Mouse (Mus musculus): ENCODE results near the gene Atp8a2. TPM values are rescaled to one million over a fixed set of nuclear protein-coding genes. Genes with fewer than 3 reads are reported as not detected.
A peak's percentile ranks its signal among the peaks of the same experiment; 100 is the strongest.
"Not testable (repeated sequence)": the region's sequence is repeated elsewhere in the genome, so short reads cannot be mapped to it uniquely, and the experiment has no call there.

The Atp8a2 gene
- total and polyA plus RNA-seq, 2 experiments from 2014 or later, result 43.0 to 81.7 TPM

DNA sequence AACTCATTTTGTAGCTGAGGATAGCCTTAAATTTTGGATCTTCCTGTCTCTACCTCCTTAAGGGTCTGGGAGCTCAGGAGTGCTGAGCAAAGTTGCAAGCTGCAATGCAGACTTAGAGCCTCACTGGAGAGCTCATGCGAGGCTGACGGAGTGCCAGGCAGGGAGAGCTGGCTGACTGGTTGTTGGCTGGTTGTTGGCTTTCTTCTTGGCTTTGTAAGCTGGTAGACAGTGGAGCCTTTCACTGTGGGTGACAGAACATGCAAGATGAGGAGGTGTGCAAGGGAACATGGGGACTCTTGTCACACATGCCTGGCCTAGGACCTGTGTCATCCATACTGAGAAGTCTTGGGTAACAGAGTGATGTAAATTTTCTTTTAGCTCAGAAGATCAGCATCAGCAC lies 473.8 kb downstream of the Atp8a2 start:
- Histone ChIP-seq H3K36me3 (ENCODE audit: insufficient read depth, low read length) (no peaks in the 10 kb centered on the region), H3K9ac (replicated peaks; ENCODE audit: low read length, poor library complexity, severe bottlenecking) (no peak overlapping the region), H3K27ac (ENCODE audit: low read depth, low read length) (no peak overlapping the region), H3K4me2 (ENCODE audit: low read depth, low read length, poor library complexity, severe bottlenecking) (no peak overlapping the region), H3K9me3 (ENCODE audit: low read length) (no peaks in the 10 kb centered on the region), H3K4me1 (ENCODE audit: insufficient read depth, low read length) (no peaks in the 10 kb centered on the region), H3K4me3 (ENCODE audit: low read depth, low read length) (no peak overlapping the region), H3K27me3 (ENCODE audit: insufficient read depth, low read length) (no peaks in the 10 kb centered on the region)
- 86% methylated on average over 2 of the region's 2 CpGs for WGBS
- TF ChIP-seq CTCF (IDR thresholded peaks at IDR 0.05), result no peak
- ATAC-seq (ENCODE audit: low FRiP score) (no peak), DNase-seq (ENCODE audit: low spot score) (no peak)

DNA sequence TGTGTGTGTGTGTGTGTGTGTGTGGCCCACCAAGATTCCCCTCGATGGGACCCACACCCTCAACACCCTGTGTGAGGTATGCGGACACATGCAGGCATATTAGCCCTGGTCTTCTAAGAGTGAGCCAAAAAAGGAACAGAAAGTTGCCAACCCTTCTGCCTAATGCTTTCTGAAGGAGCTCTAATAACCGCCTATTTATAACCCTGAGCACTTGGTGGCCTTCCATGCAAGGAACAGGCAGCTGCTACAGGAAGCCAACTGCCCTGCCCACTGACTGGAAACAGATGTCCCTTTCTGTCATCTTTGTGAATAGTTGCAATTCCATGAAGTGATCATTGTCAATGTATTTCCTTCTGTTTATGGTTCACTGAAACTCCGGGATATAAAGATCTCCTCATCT lies 475.0 kb downstream of the Atp8a2 start:
- Histone ChIP-seq H3K9me3 (ENCODE audit: low read length) (no peaks in the 10 kb centered on the region), H3K9ac (replicated peaks; ENCODE audit: low read length, poor library complexity, severe bottlenecking) (no peak overlapping the region), H3K27me3 (ENCODE audit: insufficient read depth, low read length) (no peaks in the 10 kb centered on the region), H3K4me2 (ENCODE audit: low read depth, low read length, poor library complexity, severe bottlenecking) (no peak overlapping the region), H3K4me3 (ENCODE audit: low read depth, low read length) (no peak overlapping the region), H3K4me1 (ENCODE audit: insufficient read depth, low read length) (no peaks in the 10 kb centered on the region), H3K27ac (ENCODE audit: low read depth, low read length) (no peak overlapping the region), H3K36me3 (ENCODE audit: insufficient read depth, low read length) (no peaks in the 10 kb centered on the region)
- WGBS, result 85% methylated on average over 4 of the region's 4 CpGs
- no peak for ATAC-seq (ENCODE audit: low FRiP score)
- TF ChIP-seq CTCF (IDR thresholded peaks at IDR 0.05), result no peak
- DNase-seq (ENCODE audit: low spot score), result peak; percentile 47

DNA sequence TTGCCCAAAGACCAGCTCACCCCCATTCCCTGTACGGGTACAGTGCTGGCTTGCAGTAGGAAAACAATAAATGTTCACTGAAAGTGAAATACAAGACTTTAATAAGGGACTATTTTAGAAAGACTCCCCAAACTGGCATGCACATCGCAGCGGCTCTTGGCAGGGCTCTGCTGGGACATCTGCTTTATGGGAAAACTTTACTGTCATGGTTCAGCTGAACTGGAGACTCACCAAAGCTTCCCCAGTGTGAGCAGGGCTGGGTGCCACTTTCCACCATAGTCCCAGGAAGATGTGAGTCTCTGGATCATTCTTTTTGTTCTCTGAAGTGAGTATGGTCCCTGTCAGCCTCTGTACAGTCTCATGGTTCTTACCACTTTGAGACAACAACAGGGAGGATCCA lies 475.6 kb downstream of the Atp8a2 start:
- H3K27me3 ChIP-seq (ENCODE audit: insufficient read depth, low read length), result no peaks in the 10 kb centered on the region
- peak; percentile 44 for DNase-seq (ENCODE audit: low spot score)
- H3K4me1 ChIP-seq (ENCODE audit: insufficient read depth, low read length), result no peaks in the 10 kb centered on the region
- H3K9me3 ChIP-seq (ENCODE audit: low read length), result no peaks in the 10 kb centered on the region
- no peak overlapping the region for H3K27ac ChIP-seq (ENCODE audit: low read depth, low read length)
- H3K9ac ChIP-seq (replicated peaks; ENCODE audit: low read length, poor library complexity, severe bottlenecking), result no peak overlapping the region
- no peak for ATAC-seq (ENCODE audit: low FRiP score)
- no peak for TF ChIP-seq CTCF (IDR thresholded peaks at IDR 0.05)
- no peak overlapping the region for H3K4me2 ChIP-seq (ENCODE audit: low read depth, low read length, poor library complexity, severe bottlenecking)
- WGBS, result 85% methylated on average over 3 of the region's 3 CpGs
- no peaks in the 10 kb centered on the region for H3K36me3 ChIP-seq (ENCODE audit: insufficient read depth, low read length)
- no peak overlapping the region for H3K4me3 ChIP-seq (ENCODE audit: low read depth, low read length)

- ATAC-seq (ENCODE audit: low FRiP score), result no peak
- WGBS, result 91% methylated on average over 4 of the region's 4 CpGs
- H3K27me3 ChIP-seq (ENCODE audit: insufficient read depth, low read length), result no peaks in the 10 kb centered on the region
- no peaks in the 10 kb centered on the region for H3K4me1 ChIP-seq (ENCODE audit: insufficient read depth, low read length)
- no peaks in the 10 kb centered on the region for H3K9me3 ChIP-seq (ENCODE audit: low read length)
- no peak overlapping the region for H3K4me3 ChIP-seq (ENCODE audit: low read depth, low read length)
- H3K27ac ChIP-seq (ENCODE audit: low read depth, low read length), result no peak overlapping the region
- H3K4me2 ChIP-seq (ENCODE audit: low read depth, low read length, poor library complexity, severe bottlenecking), result no peak overlapping the region
- H3K9ac ChIP-seq (replicated peaks; ENCODE audit: low read length, poor library complexity, severe bottlenecking), result no peak overlapping the region
- H3K36me3 ChIP-seq (ENCODE audit: insufficient read depth, low read length), result no peaks in the 10 kb centered on the region
- TF ChIP-seq CTCF (IDR thresholded peaks at IDR 0.05), result no peak
- no peak for DNase-seq (ENCODE audit: low spot score)
Observed at GRCm38 (mm10) chr14:59720386-59720785, 476.6 kb downstream of the Atp8a2 start.

DNA sequence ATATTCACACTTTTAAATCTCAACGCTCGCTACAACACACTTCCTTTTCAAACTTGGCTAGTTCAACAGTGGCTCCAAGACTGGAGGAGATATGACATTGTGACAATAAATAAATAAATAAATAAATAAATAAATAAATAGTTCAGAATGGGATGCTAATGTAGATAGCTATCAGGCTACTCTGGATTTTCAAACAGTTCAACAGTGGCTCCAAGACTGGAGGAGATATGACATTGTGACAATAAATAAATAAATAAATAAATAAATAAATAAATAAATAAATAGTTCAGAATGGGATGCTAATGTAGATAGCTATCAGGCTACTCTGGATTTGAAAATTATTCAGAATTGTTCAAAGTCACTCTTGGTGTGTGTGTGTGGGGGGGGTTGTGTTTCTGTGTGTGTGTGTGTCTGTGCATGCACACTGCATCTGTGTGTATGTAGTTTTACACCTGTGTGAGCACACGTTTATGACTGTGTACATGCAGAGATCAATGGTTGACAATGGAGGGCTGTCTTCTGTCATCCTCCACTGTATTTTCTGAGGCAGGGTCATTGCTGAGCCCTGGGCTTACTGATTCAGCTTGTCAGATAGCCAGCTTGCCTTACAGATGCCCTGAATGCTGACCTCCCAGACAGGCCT lies 480.4 kb downstream of the Atp8a2 start:
- WGBS, result 35% methylated on average over 3 of the region's 3 CpGs
- peak; percentile 44 for ATAC-seq (ENCODE audit: low FRiP score)

GRCm38 (mm10) chr14:59715695-59716442 lies 481.1 kb downstream of the Atp8a2 start:
- H3K9me3 ChIP-seq (ENCODE audit: low read length), result no peaks in the 10 kb centered on the region
- DNase-seq (ENCODE audit: low spot score) (peak; percentile 26), ATAC-seq (ENCODE audit: low FRiP score) (peak; percentile 42)
- H3K4me3 ChIP-seq (ENCODE audit: low read depth, low read length), result no peak overlapping the region
- 0 out of 2 replicates have a peak overlapping the region, but pooled peaks have one; percentile 38 for H3K27ac ChIP-seq (ENCODE audit: low read depth, low read length)
- H3K9ac ChIP-seq (replicated peaks; ENCODE audit: low read length, poor library complexity, severe bottlenecking), result no peak overlapping the region
- 23% methylated on average over 13 of the region's 13 CpGs for WGBS
- H3K36me3 ChIP-seq (ENCODE audit: insufficient read depth, low read length), result no peaks in the 10 kb centered on the region
- H3K4me2 ChIP-seq (ENCODE audit: low read depth, low read length, poor library complexity, severe bottlenecking), result peak overlapping the region; percentile 4; the same call in 1 of the 2 replicates
- H3K27me3 ChIP-seq (ENCODE audit: insufficient read depth, low read length), result no peaks in the 10 kb centered on the region; the same call in 1 of the 2 replicates
- H3K4me1 ChIP-seq (ENCODE audit: insufficient read depth, low read length), result no peaks in the 10 kb centered on the region
- no peak for TF ChIP-seq CTCF (IDR thresholded peaks at IDR 0.05)

More for the DNA sequence above, 480.4 kb downstream of the Atp8a2 start:
- H3K36me3 ChIP-seq (ENCODE audit: insufficient read depth, low read length); H3K4me2 ChIP-seq (ENCODE audit: low read depth, low read length, poor library complexity, severe bottlenecking); H3K27ac ChIP-seq (ENCODE audit: low read depth, low read length); H3K9me3 ChIP-seq (ENCODE audit: low read length); H3K27me3 ChIP-seq (ENCODE audit: insufficient read depth, low read length); H3K4me3 ChIP-seq (ENCODE audit: low read depth, low read length); DNase-seq (ENCODE audit: low spot score); H3K4me1 ChIP-seq (ENCODE audit: insufficient read depth, low read length); H3K9ac ChIP-seq (replicated peaks; ENCODE audit: low read length, poor library complexity, severe bottlenecking): not testable (repeated sequence)
